Mouse (Mus musculus): ENCODE measurements at regions not wholly inside any gene's neighbourhood (a gene's known extent, or its start where the extent isn't known, plus 50 kb on each side); places are given as distances from the start of the nearest gene placed in this dataset.

DNA sequence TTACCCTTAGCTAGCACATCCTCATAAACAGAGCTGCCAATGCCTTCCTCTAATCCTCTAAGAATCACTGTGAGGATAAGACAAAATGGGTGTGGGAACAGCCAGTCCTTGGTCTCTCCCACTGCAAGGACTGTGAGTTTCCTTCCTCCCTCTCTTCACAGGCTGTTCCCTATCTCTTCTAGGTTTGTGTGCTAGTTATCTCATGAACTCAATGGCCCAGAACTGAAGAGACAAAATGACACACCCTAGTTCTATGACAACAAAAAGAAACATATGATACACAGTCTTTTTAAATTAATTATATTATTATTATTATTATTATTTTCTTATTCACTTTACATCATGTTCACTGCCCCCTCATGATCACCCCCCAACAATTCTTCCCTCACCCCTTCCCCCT, 257.7 kb downstream of the Qdpr start:
- Histone ChIP-seq H3K27ac (no peak overlapping the region), H3K9me3 (no peaks in the 10 kb centered on the region), H3K4me3 (replicated peaks) (no peak overlapping the region), H3K27me3 (replicated peaks) (no peaks in the 10 kb centered on the region), H3K36me3 (no peaks in the 10 kb centered on the region), H3K9ac (no peak overlapping the region), H3K4me2 (replicated peaks) (no peak overlapping the region), H3K4me1 (replicated peaks) (no peaks in the 10 kb centered on the region)
- no peak for ATAC-seq

DNA sequence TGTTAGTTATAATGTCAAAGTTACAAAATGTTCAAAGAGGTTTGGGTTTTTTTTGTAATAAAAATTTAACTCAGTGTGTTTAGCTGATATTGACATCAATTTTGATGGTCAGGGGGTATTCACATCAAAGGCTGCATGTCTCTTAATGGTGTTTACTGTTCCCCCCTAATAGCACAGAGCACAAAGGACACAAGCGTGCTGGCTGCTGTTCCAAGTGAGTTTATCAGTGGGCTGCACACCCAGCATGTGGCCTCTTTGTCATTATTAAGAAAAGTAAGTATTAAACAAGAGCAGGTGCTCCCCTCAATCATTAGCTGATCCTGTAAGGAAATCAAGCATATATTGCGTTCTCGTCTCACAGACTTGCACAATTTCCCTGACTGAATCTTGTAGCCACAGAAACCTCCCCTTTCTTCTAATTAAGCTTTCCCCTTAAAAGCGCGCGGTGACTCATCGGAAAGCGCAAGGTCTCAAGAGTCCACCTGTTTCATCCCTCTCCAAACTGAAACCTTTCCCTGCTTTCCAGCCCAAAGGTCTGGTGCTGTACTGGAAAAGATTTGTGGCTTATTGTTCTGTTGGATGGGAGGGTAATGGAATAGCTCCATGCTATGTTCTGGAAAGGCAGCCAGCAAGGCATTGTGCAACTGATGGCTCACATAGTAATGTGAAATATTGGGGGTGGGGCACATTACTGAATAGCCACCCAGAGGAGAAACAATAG, 276.8 kb downstream of the Qdpr start:
- no peak for ATAC-seq
- Histone ChIP-seq H3K4me3 (replicated peaks) (no peak overlapping the region), H3K4me1 (replicated peaks) (no peaks in the 10 kb centered on the region; the same call in 1 of the 2 replicates), H3K9ac (no peak overlapping the region), H3K4me2 (replicated peaks) (no peak overlapping the region), H3K27me3 (replicated peaks) (no peaks in the 10 kb centered on the region), H3K27ac (no peak overlapping the region), H3K9me3 (no peaks in the 10 kb centered on the region), H3K36me3 (no peaks in the 10 kb centered on the region)
- WGBS = 75% methylated on average over 8 of the region's 8 CpGs

DNA sequence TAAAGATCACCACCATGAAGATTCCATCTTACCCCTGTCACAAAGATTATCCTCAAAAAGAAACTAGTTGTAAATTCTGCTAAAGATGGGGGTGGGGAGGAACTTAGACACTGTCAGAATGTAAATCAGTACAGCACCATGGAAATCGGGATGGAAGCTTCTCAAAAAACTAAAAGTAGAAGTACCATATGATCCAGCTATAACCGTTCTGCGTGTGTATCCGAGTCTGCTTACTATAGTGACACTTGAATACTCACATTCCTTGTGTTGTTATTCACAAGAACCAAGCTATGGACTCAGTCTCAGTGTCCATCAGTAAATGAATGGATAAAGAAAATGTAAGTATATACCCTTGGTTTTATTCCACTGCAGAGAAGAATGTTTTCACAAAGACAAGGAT, 290.8 kb downstream of the Qdpr start:
- Histone ChIP-seq H3K4me1 (replicated peaks) (no peaks in the 10 kb centered on the region), H3K9ac (no peak overlapping the region), H3K4me2 (replicated peaks) (no peak overlapping the region), H3K4me3 (replicated peaks) (no peak overlapping the region), H3K9me3 (no peaks in the 10 kb centered on the region), H3K27ac (no peak overlapping the region), H3K36me3 (no peaks in the 10 kb centered on the region), H3K27me3 (replicated peaks) (no peaks in the 10 kb centered on the region)
- ATAC-seq = no peak
- 90% methylated on average over 4 of the region's 4 CpGs for WGBS

DNA sequence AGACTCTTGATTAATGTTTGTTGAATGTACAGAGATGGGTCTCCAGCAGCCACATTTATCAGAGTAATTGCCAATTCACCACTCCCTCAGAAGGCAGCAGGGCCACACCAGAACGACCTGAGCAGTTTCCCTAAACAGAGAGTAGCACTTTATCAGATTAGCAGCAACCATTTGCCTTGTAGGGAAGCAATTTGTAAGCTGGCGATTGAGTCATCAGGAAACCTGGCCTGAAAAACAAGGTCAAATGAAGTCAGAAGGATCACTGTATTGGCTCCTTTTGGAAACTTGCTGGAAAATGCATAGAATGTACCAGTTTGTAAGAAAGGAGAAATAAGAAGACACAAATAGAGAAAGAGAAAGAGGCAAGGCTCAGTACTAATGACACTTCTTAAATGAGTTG, 295.1 kb downstream of the Qdpr start:
- WGBS = 29% methylated on average over 2 of the region's 2 CpGs
- no peaks in the 10 kb centered on the region for H3K36me3 ChIP-seq
- H3K9ac ChIP-seq = no peak overlapping the region
- no peak for ATAC-seq
- H3K27me3 ChIP-seq (replicated peaks) = no peaks in the 10 kb centered on the region
- H3K4me3 ChIP-seq (replicated peaks) = no peak overlapping the region
- no peak overlapping the region for H3K4me2 ChIP-seq (replicated peaks)
- H3K27ac ChIP-seq = no peak overlapping the region
- no peaks in the 10 kb centered on the region for H3K9me3 ChIP-seq
- no peaks in the 10 kb centered on the region for H3K4me1 ChIP-seq (replicated peaks)

DNA sequence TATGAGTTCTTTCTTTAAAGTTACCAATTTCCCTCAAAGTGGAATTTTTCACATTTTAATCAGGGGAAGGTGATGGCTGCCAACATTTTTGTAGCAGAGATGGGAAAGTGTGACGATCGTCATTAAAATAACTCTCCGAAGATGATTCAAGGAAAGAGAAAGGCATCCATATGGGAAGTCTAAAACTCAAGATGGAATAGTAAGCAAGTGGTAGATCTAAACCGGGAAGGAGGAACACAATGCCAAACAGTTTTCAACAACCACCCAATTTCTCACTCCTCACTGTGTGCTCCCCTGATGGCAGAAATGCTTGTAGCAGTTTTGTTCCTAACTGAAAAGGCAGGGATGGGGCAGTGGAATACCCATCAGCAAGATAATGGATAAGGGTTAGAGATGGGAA, 305.9 kb downstream of the Qdpr start:
- ATAC-seq = no peak
- H3K27me3 ChIP-seq (replicated peaks) = no peaks in the 10 kb centered on the region

DNA sequence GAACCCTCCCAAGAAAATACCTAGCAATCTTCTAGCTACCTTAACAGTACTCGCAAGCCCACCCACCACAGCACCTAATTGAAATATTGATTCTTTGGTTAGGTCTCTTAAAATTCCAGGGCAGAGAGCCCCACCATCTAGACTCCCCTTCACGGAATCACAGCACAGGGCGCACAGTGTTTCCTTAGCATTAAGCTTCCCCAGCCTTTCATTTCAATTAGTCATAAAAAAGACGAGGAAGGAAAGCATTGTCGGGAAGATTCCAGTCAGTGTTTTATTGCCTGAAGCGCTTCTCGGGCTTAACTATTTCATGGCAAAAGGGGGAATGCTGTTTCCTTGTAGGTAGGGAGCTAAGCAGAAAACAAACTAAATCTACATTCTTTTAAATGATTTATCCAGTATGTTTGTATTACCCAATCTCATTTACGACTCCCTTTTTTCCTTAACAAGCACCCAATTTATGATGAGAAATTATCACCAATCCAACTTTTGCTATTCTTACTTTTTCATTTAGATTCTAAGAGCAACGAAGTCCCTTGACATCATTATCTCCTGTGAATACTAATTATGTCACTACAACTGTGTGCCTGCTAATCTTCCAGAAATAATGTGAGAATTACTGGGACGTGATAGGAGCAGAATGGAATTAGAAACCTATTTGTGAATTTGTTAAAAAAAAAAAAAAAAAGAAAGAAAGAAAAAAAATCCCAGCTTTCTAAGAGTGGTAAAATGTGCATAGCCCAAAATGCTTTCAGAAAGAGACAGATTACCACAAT, 312.6 kb downstream of the Qdpr start:
- WGBS = 29% methylated on average over 10 of the region's 10 CpGs
- Histone ChIP-seq H3K9ac (no peak overlapping the region), H3K4me1 (replicated peaks) (no peaks in the 10 kb centered on the region), H3K9me3 (no peaks in the 10 kb centered on the region), H3K27me3 (replicated peaks) (no peaks in the 10 kb centered on the region), H3K27ac (no peak overlapping the region), H3K36me3 (no peaks in the 10 kb centered on the region), H3K4me2 (replicated peaks) (0 out of 2 replicates have a peak overlapping the region, but pooled peaks have one; percentile 15), H3K4me3 (replicated peaks) (no peak overlapping the region)
- ATAC-seq = no peak

More for the DNA sequence above, 305.9 kb downstream of the Qdpr start:
- Histone ChIP-seq H3K36me3 (no peaks in the 10 kb centered on the region), H3K4me2 (replicated peaks) (no peak overlapping the region), H3K4me3 (replicated peaks) (no peak overlapping the region), H3K9ac (no peak overlapping the region), H3K4me1 (replicated peaks) (no peaks in the 10 kb centered on the region), H3K27ac (no peak overlapping the region), H3K9me3 (no peaks in the 10 kb centered on the region)
- WGBS = 93% methylated on average over 4 of the region's 4 CpGs

DNA sequence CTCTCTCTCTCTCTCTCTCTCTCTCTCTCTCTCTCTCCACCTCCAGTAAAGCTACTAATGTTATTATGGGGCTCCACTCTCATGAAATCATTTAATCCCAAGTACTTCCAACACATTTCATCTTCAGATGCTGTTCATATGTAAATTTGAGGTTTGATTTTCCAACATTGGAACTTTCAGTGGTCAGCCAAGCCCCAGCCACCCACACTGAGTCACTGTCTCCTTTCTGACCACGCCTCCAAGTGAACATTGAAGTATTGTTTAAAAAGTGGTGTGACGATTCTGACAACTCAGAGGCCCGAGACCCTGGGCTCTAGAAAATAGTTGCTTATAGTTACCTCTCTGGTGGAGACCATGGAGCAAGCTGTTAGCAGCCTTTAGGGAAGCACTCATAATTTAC, 313.3 kb downstream of the Qdpr start:
- Histone ChIP-seq H3K27me3 (replicated peaks) (no peaks in the 10 kb centered on the region), H3K9me3 (no peaks in the 10 kb centered on the region), H3K9ac (no peak overlapping the region), H3K4me2 (replicated peaks) (no peak overlapping the region), H3K4me3 (replicated peaks) (no peak overlapping the region), H3K4me1 (replicated peaks) (no peaks in the 10 kb centered on the region), H3K36me3 (no peaks in the 10 kb centered on the region), H3K27ac (no peak overlapping the region)
- WGBS = 47% methylated on average over 3 of the region's 3 CpGs
- no peak for ATAC-seq

DNA sequence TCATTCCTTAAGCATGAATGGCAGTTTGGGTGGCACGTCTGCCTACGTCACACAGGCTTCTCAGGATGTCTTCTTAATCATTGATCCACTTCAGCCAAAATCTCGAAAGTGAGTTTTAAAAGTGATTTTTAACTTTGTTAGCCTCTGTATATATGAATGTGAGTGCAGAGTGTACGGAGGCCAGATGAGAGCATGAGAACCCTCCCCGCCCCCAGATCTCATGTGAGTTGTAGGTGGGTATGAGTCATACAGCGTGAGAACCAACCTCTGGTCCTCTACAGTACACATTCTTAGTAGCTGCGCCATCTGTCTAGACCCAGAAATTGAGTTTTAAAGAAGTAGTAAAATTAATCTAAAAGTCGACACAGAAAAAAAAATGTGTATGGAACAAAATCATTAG, 322.1 kb downstream of the Qdpr start:
- no peaks in the 10 kb centered on the region for H3K36me3 ChIP-seq
- no peak overlapping the region for H3K4me2 ChIP-seq (replicated peaks)
- WGBS = 72% methylated on average over 8 of the region's 8 CpGs
- H3K27ac ChIP-seq = no peak overlapping the region
- no peak for ATAC-seq
- no peaks in the 10 kb centered on the region for H3K4me1 ChIP-seq (replicated peaks)
- no peak overlapping the region for H3K4me3 ChIP-seq (replicated peaks)
- H3K27me3 ChIP-seq (replicated peaks) = no peaks in the 10 kb centered on the region
- H3K9me3 ChIP-seq = no peaks in the 10 kb centered on the region
- H3K9ac ChIP-seq = no peak overlapping the region

DNA sequence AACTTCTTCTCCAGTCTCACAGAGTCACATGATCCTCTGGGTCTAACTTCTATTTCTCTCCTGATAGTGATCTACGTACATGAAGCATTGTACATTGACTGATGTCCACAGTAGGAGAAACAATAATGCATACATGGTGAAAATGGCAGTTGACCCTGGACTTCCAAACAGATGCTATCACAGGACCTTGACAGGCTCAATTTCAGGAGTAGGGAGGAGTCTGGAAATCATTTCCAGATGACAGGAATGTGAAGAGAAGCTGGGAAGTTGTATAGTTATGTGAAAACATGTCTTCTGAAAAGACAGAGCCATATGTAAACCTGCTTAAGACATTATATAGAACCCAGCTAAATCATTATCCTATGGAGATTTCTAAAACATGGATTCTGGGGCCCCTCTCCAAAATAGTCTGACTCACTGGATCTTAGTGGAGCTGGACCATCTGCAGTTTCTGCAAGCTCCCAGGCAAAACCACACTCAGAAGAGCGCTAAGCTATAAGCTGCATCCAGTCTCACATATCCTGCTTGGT, 322.3 kb upstream of the Ldb2 start:
- H3K4me2 ChIP-seq (replicated peaks) = no peak overlapping the region
- no peaks in the 10 kb centered on the region for H3K9me3 ChIP-seq
- no peaks in the 10 kb centered on the region for H3K4me1 ChIP-seq (replicated peaks)
- H3K9ac ChIP-seq = no peak overlapping the region
- H3K4me3 ChIP-seq (replicated peaks) = no peak overlapping the region
- no peaks in the 10 kb centered on the region for H3K36me3 ChIP-seq
- H3K27me3 ChIP-seq (replicated peaks) = no peaks in the 10 kb centered on the region
- ATAC-seq = no peak
- 80% methylated on average over 2 of the region's 2 CpGs for WGBS
- H3K27ac ChIP-seq = no peak overlapping the region

DNA sequence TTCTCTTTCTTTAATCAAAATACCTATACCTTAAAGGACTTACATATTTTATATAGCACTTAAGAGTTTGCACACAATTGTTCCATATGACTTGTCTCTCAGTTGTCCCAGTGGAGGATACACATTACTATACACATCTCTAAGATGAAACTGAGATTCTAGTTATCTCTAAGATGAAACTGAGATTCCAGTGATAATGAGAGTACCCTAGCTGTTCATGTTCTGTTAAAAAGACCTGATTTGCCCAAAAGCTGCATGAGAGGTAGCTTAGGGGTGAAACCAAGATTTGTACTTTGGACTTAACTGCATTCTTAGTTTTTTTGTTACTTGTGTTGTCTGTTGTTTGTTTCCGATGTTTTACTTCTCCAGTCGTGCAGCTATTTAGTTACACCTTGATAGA, 320.3 kb upstream of the Ldb2 start:
- H3K27ac ChIP-seq = no peak overlapping the region
- H3K9ac ChIP-seq = no peak overlapping the region
- no peak overlapping the region for H3K4me2 ChIP-seq (replicated peaks)
- ATAC-seq = no peak
- no peaks in the 10 kb centered on the region for H3K27me3 ChIP-seq (replicated peaks)
- no peaks in the 10 kb centered on the region for H3K4me1 ChIP-seq (replicated peaks)
- WGBS = 79% methylated on average over 2 of the region's 2 CpGs
- H3K9me3 ChIP-seq = no peaks in the 10 kb centered on the region
- H3K36me3 ChIP-seq = no peaks in the 10 kb centered on the region
- H3K4me3 ChIP-seq (replicated peaks) = no peak overlapping the region

DNA sequence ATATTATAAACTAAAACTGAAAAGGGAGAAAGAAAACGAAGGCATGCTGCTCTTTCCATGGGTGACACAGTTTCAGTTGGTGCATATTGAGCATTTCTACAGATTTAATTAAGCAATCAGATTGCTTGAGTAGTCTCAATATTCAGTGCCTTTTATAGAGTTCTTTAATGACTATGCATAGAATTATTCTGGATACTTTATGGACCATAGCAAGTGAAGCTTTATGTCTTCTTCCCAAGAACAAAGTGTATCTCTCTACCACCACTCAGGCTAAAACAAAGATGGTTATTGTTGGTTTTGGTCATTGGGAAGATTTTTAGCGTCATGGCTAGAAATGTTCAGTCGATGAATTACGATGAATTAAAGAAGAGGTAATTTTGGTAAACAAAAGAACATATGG, 311.8 kb upstream of the Ldb2 start:
- H3K4me2 ChIP-seq (replicated peaks) = no peak overlapping the region
- H3K9ac ChIP-seq = no peak overlapping the region
- no peak overlapping the region for H3K27ac ChIP-seq
- H3K4me3 ChIP-seq (replicated peaks) = no peak overlapping the region
- H3K36me3 ChIP-seq = no peaks in the 10 kb centered on the region
- H3K9me3 ChIP-seq = no peaks in the 10 kb centered on the region
- no peak for ATAC-seq
- 58% methylated on average over 4 of the region's 4 CpGs for WGBS
- H3K4me1 ChIP-seq (replicated peaks) = no peaks in the 10 kb centered on the region
- H3K27me3 ChIP-seq (replicated peaks) = no peaks in the 10 kb centered on the region

DNA sequence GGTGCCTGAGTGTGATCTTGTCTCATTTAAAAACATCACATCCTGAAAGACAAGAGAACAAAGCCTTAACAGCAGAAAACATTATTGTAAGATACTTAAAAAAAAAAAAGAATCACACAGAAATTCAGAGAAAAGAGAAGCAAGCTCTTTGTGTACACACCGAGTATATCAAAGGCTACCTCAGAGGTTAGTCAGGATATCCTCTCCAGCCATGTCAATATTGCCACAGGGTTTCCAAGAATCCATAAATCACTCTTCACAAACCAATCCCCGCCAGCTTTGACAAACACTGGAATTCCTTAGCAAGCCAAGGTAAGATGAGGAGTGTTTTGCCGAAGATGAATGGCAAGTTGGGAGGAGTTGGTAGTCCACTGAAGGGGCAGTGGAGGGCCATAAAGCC, 311.3 kb upstream of the Ldb2 start:
- H3K27me3 ChIP-seq (replicated peaks) = no peaks in the 10 kb centered on the region
- no peak for ATAC-seq
- H3K4me1 ChIP-seq (replicated peaks) = no peaks in the 10 kb centered on the region
- H3K36me3 ChIP-seq = no peaks in the 10 kb centered on the region
- H3K4me3 ChIP-seq (replicated peaks) = no peak overlapping the region
- H3K4me2 ChIP-seq (replicated peaks) = no peak overlapping the region
- H3K9me3 ChIP-seq = no peaks in the 10 kb centered on the region
- WGBS = 35% methylated on average over 3 of the region's 3 CpGs
- H3K9ac ChIP-seq = no peak overlapping the region
- no peak overlapping the region for H3K27ac ChIP-seq
